Mouse (Mus musculus) erythroid progenitor cell, adult 5-6 weeks (primary cell): ENCODE measurements at regions not wholly inside any gene's neighbourhood (a gene's known extent, or its start where the extent isn't known, plus 50 kb on each side); places are given as distances from the start of the nearest gene placed in this dataset.
"Not testable (repeated sequence)": the region's sequence is repeated elsewhere in the genome, so short reads cannot be mapped to it uniquely, and the experiment has no call there.

Experiments
- ATAC-seq: replicated peaks from 2 replicates; pipeline ENCODE4 v1.8.0; 2016; ENCODE audit warnings: moderate number of reproducible peaks, mild to moderate bottlenecking, moderate TSS enrichment, inconsistent platforms; ENCODE audit not compliant: poor library complexity, low FRiP score, severe bottlenecking

- ATAC-seq, result no peak
Observed at GRCm38 (mm10) chr13:5515552-5515951, 345.7 kb upstream of the Klf6 start.

DNA sequence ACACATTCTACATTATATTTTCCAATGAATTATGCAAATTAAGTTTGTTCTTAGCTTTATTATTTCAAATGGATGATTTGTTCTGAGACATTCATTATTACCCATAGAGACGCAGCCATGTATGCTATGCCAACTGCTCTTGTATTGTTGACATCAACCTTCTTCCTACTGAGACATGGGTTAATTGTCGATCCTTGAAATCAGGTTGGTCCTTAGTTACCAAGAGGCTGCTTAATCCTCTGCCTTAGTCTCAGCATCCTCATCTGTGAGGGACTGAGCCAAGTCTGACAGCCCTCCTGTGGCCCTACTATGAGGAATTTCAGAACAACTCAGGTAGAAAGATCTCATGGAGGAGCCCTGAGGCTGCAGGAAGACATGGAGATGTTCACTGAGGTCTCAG lies 345.2 kb upstream of the Klf6 start:
- ATAC-seq, result no peak

DNA sequence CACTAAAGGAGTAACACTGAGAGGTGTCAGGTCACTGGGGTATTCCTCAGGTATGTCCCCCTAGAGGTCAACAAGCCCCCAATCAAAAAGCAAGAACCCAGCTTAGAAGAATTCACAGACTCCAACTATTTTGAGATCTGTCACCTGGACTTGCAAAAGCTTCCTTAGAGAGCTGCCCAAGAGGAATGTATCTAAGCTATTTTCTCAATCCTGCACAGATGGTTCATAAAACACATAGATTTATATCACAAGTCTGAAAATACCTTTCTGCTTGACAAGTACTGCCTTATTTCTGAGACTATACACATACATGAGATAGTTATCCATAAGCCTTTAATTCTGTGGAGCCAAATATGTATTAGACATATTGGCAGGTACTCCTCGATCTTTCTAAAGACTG lies 342.1 kb upstream of the Klf6 start:
- ATAC-seq, result no peak

- no peak for ATAC-seq
Observed at GRCm38 (mm10) chr13:5519600-5519999, 341.7 kb upstream of the Klf6 start.

- ATAC-seq, result no peak
Observed at GRCm38 (mm10) chr13:5527400-5527799, 333.9 kb upstream of the Klf6 start.

- ATAC-seq, result no peak
Observed at GRCm38 (mm10) chr13:5540321-5540720, 321.0 kb upstream of the Klf6 start.

- ATAC-seq, result no peak
Observed at GRCm38 (mm10) chr13:5545521-5545920, 315.8 kb upstream of the Klf6 start.

DNA sequence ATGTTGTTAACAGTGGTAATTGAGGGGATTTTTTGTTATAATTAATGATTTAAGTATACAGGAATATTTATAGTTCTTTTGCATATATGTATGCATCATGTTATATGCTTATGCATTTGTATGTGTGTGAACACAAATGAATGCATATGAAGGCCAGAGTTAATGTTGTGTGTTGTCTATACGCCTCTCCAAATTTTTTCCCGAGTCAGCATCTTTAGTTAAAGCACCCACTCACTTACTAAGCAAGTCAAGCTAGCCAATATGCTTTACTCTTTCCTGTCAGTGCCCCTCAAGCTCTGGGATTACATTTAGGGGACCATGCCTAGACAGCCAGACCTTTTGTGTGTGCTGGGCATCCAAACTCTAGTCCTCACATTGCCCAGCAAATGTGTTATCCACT lies 315.3 kb upstream of the Klf6 start:
- no peak for ATAC-seq

DNA sequence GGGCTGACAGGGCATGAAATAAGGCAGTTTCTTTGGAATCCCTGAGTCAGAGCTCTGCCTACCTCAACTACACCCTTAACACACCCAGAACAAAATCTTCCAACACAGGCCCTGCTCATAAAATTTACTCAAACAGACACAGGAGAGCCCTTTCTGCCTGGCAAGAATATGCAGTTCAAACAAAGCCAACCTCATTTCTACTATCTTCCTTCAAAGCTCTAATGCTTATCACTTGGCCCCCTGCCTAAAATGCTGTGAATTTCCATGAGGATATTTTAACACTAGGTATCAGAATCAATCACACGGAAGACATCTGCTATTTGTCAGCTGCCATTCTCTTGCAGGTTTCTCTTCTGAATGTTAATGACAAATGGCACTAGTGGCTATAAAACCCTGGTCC lies 314.3 kb upstream of the Klf6 start:
- no peak for ATAC-seq

GRCm38 (mm10) chr13:5548768-5549167 lies 312.5 kb upstream of the Klf6 start:
- ATAC-seq, result no peak

- no peak for ATAC-seq
Observed at GRCm38 (mm10) chr13:5549175-5549574, 312.1 kb upstream of the Klf6 start.

DNA sequence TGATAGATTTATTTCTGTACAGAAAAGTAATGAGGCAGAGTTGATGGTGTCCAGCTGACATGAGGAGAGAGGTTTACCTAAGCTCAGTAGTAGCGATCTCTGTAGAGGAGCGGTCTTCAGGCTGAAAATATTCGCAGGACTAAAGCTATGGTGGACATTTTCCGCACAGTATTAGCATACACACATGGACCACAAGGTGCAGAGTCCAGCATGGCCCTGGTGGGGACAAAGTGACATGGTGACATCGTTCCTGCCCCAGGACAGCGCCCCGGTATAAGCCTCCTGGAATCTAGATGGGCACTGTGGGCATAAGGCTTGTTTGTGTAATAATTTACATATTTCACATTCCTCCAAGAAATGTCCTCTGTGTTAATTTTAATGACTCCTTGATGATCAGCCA lies 311.5 kb upstream of the Klf6 start:
- ATAC-seq, result no peak

- no peak for ATAC-seq
Observed at GRCm38 (mm10) chr13:5550354-5550753, 310.9 kb upstream of the Klf6 start.

- no peak for ATAC-seq
Observed at GRCm38 (mm10) chr13:5551131-5551530, 310.2 kb upstream of the Klf6 start.

DNA sequence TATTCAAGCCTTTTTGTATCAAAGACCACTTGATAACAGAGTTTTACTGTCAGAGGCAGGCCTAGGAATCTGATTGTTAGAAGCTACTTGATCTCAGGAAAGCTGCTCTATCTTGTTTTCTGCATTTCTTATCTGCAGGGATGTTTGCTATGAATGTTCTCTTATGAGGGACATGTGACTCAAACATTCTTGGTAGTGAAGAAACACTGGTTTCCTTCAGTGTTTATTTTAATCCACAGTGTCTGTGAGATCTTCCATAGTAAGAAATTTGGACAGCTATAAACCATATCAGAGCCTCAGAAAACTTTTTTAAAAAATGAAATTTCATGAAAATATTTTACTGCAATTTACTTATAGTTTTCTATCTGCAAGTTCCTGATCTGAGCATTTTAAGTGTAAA lies 307.8 kb upstream of the Klf6 start:
- ATAC-seq, result no peak

GRCm38 (mm10) chr13:5558095-5558494 lies 303.2 kb upstream of the Klf6 start:
- ATAC-seq, result no peak

GRCm38 (mm10) chr13:5566479-5566878 lies 294.8 kb upstream of the Klf6 start:
- ATAC-seq, result no peak

DNA sequence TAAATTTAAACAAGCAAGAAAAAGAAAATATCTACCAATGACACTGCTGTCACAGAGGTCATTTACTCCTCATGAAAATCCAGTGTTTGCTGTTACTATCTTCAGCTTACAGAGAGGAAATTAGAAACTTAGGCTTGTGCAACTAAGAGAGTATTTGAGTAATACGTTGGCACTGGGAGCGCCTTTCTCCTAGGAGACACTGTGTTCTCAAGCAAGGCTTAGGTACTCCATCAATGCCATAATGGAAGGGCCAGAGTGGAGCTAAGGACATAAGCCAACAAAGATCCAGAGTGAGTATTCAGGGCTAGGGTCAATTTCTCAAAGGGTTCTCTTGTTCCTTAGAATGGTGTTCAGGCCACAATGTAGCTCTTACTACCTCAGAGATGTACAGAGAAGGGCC lies 294.4 kb upstream of the Klf6 start:
- ATAC-seq, result no peak

- no peak for ATAC-seq
Observed at GRCm38 (mm10) chr13:5569579-5569978, 291.7 kb upstream of the Klf6 start.

GRCm38 (mm10) chr13:5570386-5570785 lies 290.9 kb upstream of the Klf6 start:
- no peak for ATAC-seq

DNA sequence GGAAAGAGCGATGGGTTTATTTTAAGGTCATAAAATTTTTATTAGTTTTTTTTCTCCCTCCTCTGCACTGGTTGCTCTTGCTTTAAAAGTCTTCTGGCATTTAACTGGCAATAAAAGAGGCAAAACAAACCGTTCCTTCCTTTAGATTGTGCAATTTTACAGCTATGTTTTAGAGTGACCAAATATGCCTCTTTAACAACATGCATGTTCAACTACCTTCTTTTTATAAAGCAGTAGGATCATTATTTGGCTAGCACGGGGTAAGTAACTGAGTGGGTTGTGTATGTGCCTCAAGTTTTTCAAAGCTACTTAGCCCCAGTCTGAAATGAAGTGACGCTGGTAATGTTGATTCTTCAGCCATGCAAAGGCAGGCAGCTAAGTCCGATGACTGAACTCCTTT lies 284.7 kb upstream of the Klf6 start:
- no peak for ATAC-seq

DNA sequence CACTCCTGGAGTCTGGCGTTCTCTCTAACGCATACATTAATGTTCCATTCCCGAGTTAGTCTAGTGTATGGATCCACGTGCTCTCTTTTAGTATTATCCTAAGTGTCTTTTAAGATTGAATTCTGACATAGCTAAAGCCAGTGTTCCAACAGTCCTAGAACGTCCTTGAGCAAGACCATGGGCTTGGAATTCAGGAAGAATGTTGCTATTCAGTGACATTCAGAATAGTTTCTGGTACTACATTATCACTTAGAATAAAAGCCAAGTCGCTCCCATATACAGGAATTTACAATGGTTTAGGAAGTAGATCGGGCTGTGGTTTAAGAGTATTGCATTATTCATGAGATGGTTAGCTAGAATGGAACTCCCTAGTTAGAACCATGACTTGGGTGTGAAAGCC lies 277.6 kb upstream of the Klf6 start:
- not testable (repeated sequence) for ATAC-seq

GRCm38 (mm10) chr13:5587196-5587595 lies 274.1 kb upstream of the Klf6 start:
- ATAC-seq, result no peak
